Mouse (Mus musculus) embryo, embryonic 11 days (tissue): Measurements from ENCODE around the gene Acaca.
"Not testable (repeated sequence)": the region's sequence is repeated elsewhere in the genome, so short reads cannot be mapped to it uniquely, and the experiment has no call there.

ENCODE experiments used
- DNase-seq: peaks from one replicate; pipeline ENCODE4 v3.0.0-alpha.2; 2015

Gene Acaca

DNA sequence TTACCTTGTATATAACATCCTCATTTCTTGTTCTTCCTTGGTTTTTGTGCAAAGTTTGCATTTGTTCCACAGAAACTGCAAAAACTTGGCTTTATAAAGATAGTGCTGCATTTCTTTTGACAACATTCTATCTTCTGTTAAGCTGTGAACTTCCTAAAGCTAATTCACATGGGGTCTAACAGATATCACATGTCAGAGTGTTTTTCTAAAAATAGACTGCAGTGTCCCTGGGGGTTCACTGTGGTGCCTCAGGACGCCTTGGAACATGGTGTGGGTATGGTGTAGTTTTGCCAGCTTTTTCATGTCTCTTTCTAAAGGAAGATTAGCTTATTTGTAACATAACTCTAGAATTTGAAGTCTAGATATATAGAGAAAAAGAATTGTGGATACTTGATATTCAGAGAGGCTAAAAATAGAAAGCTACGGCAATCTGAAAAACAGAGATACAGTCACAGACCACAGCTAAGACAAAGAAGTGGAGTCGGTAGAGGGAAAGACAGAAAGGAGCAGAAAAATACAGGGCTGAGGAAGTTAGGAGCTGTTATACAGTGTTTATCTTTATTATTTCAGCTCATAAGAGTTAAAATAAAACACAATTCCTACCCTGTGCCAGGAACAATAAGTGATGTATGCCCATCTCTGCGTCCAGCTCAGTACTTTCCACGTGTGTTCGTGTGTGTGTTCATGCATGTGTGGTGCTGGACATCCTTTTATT lies 215.2 kb downstream of the Acaca start:
- no peak for DNase-seq

DNA sequence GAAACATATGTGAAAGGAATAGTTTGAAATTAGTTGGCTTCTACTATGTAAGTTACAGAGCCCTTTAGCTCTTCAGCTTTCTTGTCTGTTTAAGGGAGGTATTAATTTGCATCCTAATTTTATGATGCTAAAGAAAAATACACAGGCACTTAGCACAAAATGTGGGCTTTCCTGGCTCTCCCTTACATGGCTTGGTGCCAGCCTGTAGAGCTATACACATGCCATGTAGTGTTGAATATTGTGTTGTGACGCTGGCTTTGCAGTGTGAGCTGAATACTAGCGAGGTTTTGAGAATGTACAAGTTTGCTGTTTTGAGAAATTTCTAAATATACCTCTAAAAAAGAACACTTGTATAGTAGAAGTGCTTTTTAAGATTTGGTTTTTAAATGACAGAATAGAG lies 218.3 kb downstream of the Acaca start:
- no peak for DNase-seq

DNA sequence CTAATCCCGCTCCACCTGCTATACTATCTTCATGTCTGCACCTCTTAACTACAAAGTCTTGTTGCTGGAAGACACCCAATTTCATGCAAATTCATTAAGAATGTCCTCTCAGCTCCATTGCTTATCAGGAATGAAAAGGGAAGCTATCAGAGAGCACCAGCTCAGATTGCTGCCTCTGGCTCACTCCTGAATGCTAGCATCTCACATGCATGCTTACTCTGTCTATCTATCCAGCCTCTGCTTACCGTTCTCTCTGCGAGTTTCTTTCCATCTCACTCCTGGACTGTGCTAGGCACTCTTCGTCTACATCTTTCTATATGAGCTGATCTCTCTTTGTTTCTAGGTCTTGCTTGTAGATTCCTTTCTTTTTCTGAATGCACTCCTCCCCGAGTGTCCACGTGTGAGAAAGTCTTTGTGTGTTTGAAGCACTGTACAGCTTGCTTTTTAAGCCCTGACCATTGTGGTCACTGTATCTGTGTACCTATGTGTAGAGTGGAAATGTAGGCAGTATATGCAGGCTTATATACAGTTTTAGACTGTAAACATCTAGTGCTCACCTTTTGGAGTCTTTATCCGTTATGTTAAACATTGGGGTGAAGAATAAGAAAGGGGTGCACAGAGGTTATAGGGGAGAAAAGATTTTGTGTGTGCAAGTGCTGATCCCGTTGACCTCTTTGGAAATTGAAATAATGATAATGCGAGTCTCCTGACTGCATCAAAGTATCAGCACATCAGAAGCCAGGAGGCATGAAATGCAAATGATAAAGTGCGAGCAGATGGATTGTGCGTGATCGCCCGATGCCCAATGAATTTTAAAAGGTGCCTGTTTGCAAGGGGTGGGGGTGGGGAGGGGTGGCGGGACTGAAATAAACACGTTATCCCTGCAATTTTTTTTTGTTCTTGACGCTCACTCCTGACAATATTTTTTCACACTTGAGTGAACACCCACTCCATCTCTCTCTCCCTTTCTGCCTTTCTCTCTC lies 219.7 kb downstream of the Acaca start:
- DNase-seq = no peak

DNA sequence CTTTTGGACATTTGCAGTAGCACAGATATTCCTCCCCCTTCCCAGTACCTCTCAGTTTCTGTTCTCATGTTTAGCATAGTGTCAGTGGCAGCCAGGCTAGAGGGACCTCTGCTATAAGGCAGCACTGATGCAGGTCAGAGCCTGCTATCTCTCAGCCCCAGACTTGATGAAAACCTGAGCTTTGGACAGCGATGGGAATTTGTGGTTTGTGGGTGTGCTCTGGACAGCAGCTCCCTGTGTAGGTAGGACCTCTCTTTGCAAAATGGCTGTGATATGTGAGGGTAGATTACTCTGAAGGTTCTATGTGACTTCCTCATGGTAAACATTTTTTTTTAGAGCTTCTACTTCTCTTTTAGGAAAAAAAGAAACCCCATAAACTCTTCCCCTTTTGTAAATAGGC lies 221.7 kb downstream of the Acaca start:
- DNase-seq = no peak

DNA sequence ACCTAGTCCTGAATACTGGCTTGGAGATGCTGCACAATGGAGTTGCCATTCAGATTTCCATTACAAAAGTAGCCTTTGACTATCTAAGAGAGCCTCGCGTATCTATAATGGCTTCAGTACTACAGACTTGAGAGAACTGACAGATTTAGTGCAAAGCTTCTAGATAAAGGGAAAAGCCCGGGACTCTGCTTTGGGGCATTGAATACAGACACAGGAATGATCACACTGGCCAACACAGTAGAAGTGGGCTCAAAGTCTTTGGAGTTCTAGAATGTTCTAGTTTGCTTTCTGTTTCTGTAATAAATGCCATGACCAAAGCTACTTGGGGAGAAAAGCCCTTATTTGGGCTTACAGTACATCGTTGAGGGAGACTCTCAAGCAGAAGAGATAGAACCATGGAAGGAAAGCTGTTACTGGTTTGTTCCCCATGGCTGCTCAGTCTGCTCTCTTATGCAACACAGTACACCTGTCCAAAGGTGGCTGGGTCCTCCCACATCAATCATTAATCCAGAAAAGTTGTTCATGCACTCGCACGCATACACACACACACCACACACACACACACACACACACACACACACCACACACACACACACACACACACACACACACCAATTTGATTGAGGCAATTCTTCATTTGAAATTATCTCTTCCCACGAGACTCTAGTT lies 223.7 kb downstream of the Acaca start:
- DNase-seq = no peak

DNA sequence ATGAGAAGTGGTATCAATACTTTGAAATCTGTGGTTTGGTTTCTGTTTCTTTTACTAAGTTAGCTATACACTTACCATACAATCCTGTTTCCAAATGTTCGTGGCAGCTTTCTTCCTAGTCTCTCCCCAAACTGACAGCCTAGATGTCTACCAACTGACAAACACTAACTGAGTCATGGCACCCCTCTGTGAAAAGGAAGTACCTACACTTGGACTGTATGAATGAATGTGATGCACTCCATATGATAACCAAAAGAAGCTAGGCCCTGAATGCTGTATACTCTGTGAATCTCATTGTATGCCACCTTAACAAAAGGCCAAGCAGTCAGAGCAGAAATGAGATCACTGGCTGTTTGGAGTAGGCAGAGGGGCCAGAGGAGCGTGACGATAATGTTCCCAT lies 227.8 kb downstream of the Acaca start:
- no peak for DNase-seq

DNA sequence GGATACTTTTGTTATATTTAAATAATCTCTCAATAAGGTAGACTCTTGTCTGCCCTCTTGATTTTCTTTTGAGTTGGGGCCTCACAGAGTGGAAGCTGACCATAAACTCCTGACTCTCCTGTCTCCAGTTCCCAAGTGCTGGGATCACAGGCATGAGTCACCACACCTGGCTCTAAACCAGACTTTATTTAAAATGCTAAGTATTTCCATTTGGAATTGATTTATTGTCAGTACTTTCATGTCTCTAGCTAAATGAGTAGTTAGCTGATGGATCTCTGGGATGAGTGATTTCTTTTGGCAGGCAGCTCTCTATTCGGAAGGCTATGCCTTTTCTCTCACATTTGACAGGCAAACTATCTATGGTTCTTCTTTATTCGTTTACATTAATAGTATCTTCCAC lies 228.3 kb downstream of the Acaca start:
- no peak for DNase-seq

DNA sequence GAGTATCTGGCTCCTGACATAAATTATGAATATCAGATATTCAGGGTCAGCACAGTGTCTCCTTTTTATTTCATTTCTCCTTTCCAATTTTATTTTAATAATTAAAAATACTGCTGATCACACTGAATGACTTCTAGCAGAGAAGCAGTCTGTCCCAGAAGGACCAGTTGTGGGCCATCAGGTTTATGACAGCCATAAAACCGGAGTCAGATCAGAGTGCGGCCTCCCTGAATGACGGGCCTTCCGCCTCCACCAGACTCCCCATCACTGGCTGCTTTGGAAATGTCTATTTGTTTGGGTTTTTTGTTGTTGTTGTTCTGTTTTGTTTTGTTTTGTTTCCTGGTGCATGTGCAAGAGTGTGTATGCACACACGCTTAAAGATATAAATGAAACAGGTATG lies 232.1 kb downstream of the Acaca start:
- DNase-seq = no peak

DNA sequence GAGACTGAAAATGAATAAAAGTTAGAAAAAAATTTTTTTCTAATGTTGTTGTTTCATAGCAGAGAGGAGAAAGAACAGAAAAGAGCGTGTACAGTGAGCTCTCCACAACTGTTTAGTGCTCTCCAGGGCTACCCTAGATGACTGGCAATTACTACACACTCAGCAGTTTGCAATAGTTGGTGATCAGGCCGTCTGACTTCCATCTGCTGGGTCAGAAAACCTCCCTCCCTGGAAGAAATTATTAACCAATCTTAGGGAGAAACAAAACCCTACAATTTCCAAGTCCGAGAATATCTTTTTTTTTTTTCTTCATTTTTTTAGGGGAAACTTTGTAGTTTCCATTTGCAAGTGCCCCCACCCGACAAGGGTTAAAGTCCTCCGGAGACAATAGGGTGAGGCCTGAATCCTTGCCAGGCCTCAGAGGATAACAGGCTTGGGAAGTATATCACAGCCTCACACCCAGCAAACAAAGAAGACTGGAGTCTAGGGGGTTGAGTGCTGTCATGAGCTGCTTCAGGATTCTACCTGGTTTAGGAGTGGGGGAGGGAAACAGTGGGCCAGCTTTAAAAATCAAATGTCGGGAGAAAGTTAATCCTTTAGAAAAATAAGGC lies 233.3 kb downstream of the Acaca start:
- no peak for DNase-seq

DNA sequence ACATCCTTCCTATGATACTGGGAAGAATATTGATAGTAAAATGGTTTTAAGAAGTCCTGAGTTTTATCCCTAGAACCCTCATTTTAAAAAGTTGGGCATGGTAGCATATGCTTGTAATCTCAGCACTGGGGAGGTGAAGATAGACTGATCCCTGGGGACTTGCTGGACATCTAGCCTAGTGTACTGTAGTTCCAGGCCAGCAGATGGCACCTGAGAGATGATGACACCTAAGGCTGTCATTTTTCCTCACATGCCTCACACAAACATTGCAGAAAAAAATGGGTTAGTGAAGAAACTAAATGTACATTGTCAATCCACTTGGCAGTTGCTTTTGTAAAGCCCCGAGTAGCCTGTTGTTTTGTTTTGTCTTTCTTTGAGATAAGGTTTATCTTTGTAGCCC lies 235.8 kb downstream of the Acaca start:
- no peak for DNase-seq

DNA sequence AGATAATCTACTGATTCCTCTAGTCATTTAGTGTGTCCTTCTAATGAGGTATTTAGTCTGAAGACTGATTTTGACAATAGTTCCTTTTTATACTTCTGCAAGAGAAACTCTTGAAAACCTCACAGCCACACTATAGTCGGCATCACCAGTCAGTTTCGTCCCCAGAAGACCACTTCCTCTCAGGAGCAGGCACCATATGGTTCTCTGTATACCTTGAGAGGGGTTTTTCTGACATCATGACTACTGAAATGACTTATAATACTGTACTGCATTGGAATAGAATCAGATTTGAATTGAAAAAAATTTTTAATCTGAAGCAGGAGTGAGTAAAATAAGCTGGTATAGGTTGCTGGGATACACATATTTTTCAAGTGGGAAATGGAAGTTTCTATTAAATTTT lies 239.4 kb downstream of the Acaca start:
- no peak for DNase-seq

DNA sequence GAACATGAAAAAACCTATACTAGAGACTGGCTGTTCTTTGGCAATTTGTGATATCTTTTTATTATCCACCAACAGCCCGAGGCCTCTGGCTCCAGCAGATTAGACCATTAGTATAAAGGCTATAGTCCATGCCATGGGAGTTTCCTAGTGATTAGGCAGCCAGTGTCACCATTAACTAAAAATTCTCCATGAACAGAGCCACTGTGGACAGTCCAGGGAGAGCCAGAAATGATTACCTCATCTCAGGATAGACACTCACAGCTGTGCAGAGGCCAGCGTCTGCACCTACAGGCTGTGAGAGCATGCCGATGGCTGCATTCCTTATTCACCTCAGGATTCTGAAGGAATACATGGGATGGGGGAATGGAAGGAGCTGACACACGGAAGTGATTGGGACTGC lies 243.7 kb downstream of the Acaca start:
- DNase-seq = no peak

DNA sequence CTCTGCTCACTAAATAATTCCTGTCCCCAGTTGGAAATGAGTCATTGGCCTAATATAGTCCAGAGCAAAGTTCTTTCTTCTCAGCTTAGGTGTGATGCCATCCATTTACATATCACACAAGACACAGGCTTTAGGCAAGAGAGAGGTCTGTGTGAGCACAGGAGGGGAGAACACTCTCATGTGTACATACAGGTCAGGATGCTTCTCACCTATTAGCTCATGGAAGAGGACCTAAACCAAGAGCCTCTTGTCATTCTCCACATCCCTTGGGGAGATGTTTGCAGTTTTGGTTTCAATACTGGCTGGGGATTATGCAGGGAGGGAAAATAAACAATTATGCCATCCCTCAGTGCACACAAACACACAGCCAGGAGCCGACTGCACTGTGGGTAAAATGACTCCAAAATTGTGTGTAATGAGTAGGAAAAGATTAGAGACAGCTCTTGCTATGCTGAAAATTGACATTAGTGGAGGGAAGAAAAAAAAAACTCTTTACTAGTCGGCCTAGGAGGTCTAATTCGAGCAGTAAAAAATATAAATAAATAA lies 246.6 kb downstream of the Acaca start:
- DNase-seq = no peak

DNA sequence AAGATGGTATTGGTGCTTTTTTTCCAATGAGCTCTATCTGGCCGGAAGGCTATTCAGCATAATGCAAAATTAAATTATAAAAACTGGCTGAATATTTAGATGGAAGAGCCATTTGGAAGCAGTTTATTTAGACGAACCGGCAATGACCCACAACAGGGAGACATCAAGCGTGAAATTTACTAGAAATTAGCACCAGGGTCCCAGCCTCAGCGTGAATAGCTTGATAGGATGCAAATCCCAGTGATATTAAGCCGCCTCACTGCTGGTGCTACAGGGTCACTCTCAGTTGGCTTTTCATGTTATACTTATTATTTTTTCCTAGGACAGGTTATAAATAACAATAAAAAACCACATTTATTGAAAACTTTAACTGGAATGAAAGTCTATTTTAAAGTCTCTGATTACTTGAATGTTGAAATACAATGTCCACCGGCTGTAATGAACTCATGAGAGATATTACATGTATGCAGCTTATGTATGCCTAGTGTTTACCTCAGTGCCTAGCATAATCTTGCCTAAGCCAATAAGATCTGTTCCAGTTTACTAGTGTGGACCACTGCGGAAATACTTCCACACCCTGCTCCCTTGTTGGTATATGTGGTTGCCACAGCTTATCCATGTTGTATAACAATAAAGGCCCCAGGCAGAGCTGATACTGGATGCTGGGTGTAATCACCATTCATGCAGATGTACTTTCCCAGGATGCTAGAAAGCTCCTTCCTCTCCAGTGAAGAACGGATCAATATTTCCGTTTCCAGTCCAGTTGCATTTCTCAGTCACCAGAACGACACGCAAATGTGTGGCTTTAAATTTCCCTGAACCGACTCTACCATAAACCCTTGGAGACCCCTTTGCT lies 247.3 kb downstream of the Acaca start:
- DNase-seq = peak; percentile 19

DNA sequence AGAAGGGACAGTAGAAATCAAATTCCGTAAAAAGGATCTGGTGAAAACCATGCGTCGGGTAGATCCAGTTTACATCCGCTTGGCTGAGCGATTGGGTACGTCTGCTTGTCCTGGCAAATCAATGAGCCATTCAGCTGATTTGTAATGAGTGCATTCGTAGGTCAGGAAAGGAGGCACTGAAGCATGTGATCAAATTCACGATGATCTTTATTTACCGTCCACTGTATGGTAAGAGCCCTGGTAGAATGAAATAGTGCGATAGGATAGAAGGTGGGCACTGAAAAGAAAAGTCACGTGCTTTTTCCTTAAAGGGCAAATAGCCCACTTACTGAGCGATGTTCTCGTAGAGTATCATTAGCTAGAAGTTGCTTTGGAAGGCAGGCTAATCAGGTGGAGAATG lies 253.0 kb downstream of the Acaca start:
- peak; percentile 31 for DNase-seq

DNA sequence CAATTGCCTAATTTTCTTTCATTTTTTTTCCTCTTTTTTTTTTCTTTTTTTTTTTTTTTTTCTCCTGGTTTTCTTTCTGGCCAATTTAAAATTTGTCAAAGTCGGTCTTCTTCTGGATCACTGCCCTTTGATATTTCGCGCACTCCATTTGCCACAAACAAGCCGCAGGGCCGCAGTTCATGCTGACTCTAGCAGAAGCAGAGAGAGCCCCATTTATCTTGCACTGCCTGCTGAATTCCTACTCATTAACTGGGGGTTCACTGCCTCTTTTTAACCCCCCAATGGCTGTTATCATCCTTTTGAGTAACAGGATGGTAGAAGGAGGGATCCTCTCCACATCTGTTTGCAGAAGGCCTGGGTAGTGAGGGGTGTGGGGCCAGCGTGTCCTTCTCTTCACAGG lies 254.4 kb downstream of the Acaca start:
- peak; percentile 20 for DNase-seq

DNA sequence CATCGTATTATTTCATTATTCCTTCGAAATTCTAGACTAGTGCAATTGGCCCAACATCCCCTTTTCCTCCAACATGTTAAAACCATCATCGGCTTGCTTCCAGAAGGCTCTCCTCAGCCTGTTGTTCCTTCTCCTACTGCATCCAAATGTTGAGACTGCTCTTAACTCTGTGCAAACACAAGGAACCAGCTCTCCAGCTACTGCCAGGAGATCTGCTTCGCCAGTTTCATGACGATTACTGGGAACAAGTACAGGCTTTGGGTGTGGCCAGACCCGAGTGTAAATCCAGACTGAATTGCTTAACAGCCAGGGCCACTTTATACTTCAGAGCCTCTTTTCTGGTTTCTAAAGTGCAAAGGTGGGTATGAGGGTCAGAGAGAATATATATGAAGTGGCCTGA lies 259.9 kb downstream of the Acaca start:
- no peak for DNase-seq

DNA sequence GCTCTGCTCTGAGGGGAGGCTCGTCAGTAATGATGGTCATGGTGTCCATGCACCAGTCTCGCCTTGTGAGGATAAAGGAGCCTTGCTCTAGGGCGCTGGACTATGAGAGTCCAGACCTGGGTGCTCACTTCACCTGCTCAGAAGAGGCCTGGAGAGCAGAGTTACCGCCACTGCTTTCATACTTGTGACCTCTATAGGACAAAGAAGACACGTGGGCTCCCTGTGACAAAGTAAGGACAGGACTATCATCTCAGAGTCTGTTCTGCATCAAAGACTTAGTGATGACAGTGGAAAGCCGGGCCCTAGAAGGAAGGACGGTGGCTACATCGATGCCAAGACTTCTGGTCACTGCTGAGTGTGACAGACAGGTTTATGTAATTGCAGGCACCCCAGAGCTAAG lies 261.7 kb downstream of the Acaca start:
- no peak for DNase-seq

DNA sequence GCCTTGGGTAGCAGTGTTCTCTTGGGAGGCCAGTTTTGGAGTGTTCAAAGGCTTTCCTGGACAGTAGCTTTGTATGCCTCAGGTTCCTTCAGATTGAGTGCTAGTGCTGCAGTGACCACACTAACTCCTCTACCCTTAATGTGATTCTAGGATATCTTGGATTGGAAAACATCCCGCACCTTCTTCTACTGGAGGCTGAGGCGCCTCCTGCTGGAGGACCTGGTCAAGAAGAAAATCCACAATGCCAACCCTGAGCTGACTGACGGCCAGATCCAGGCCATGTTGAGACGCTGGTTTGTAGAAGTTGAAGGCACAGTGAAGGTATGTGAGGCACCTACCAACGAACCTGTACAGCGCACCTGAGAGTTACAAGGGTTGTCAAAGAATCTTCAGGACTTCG lies 262.6 kb downstream of the Acaca start:
- not testable (repeated sequence) for DNase-seq

DNA sequence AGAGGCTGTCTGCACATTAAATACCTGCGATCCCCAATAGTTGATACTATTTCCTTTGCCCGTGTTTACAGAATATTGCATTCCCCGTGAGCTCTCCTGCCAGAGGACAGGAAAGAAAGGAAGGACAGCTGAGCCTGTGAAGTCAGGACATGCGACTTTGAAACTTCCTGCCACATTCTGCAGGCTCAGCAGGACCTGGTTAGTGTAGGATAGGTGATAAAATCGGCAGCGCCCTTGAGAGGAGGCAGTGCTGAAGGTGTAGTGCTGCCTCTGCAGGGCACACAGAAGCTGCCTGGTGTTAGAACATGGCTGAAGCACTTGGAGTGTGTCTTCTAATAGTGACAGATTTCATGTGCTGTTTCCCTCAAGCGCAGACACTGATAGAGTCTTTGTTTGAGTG lies 264.1 kb downstream of the Acaca start:
- no peak for DNase-seq

DNA sequence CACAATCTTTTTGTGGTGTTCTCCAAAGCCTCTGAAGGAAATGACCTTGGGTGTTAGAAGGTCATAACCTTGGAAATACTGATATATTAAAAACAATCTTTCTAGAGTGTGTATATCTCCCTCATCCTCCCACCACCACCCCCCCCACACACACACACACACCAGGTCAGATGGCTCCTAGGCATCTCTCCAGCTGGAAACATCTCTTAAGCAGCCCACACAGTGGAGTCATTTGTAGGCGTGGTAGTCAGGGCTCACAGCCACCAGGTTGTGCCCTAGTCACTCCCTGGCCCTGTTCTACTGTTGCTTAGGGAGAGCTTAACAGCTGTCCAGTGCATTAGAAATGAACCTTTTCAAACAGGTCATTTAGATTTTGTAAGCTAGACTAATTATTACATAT lies 265.5 kb downstream of the Acaca start:
- DNase-seq = no peak

DNA sequence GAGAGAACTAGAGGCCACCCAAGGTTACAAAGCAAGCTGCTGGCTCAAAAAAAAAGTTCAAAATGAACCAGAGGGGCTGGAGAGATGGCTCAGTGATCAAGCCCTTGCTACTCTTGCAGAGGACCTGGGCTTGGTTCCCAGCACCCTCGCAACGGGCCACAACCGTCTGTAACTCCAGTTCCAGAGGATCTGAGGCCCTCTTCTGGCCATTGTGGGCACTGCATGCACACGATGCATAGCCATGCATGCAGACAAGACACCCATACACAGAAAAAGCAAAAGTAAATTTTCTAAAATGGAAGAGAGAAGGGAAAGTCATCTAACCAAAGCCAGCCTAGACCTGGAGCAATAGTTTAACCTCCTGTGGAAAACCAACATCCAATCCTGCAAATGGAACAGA lies 277.3 kb downstream of the Acaca start:
- DNase-seq = no peak
